In genomic region chr11:63524254-63524653, GRCm38 (mm10) we compare ENCODE assay signal across 15 mouse cellular contexts.
"Had no signal": no experiment of that assay in that cellular context is flagged by ENCODE, and none has a peak within 500 bp of the region (broad histone marks: within the 10 kb centered on the region; RNA-seq: fewer than 3 reads in every experiment).

No protein-coding gene starts in this region.

- H3K4me3 ChIP-seq: limb, embryonic 15.5 days; liver, embryonic 12.5 days; midbrain, embryonic 15.5 days; neural tube, embryonic 13.5 days had no signal

- H3K27me3 ChIP-seq: limb, embryonic 15.5 days; liver, embryonic 12.5 days; midbrain, embryonic 15.5 days; neural tube, embryonic 13.5 days had no signal

- H3K4me2 ChIP-seq: limb, embryonic 15.5 days; liver, embryonic 12.5 days; lung, embryonic 14.5 days; midbrain, embryonic 15.5 days; neural tube, embryonic 13.5 days had no signal

- DNase-seq: kidney, adult 2 months; kidney, postnatal 25 days; lung, embryonic 14.5 days; lung, postnatal 10 days; lung, postnatal 4 days; retina, postnatal 1 day; right cerebral cortex, postnatal 4 days; spleen, adult 18-20 months; thymus, adult 2 months; thymus, postnatal 25 days had no signal

- ATAC-seq: intestine, embryonic 16.5 days; liver, embryonic 12.5 days; midbrain, embryonic 15.5 days had no signal

- H3K36me3 ChIP-seq: limb, embryonic 15.5 days; liver, embryonic 12.5 days; midbrain, embryonic 15.5 days; neural tube, embryonic 13.5 days had no signal

- H3K27ac ChIP-seq: limb, embryonic 15.5 days; liver, embryonic 12.5 days; midbrain, embryonic 15.5 days; neural tube, embryonic 13.5 days had no signal

- H3K9me3 ChIP-seq: limb, embryonic 15.5 days; liver, embryonic 12.5 days; midbrain, embryonic 15.5 days; neural tube, embryonic 13.5 days had no signal

- H3K4me1 ChIP-seq: liver, embryonic 12.5 days had no signal

- H3K9ac ChIP-seq: limb, embryonic 15.5 days; liver, embryonic 12.5 days; lung, embryonic 14.5 days; midbrain, embryonic 15.5 days; neural tube, embryonic 13.5 days had no signal
